Mouse (Mus musculus): ENCODE measurements around the gene Vac14.
A peak's percentile ranks its signal among the peaks of the same experiment; 100 is the strongest.

DNA sequence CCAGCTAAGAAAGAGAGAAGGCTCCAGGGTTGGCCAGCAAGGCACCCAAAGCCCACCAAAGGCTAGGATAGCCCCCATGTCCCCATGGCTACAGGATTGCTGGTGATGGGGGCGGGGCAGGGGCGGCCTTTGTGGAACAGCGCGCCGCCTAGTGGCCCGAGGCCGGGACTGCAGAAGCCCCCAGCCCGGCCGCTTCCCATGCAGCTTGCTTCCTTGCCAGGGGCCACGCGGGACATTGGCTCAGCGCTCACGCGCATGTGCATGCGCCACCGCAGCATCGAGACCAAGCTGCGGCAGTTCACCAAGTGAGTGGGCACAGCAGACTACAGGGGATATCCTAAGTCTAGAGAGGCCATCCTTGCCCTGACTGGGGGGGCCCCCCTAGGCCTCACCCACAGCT, 108.5 kb downstream of the Vac14 start:
- peak; percentile 31; the same call in 1 of the 2 replicates for TF ChIP-seq CTCF (IDR thresholded peaks at IDR 0.05; ENCODE audit: extremely low read depth, insufficient read depth, low read length)
- TF ChIP-seq POLR2A (IDR thresholded peaks at IDR 0.05; ENCODE audit: extremely low read depth, insufficient read depth, low read length): no peak
